Mouse (Mus musculus): Measurements from ENCODE around the gene Gm5108. TPM values are rescaled to one million over a fixed set of nuclear protein-coding genes. Genes with fewer than 3 reads are reported as not detected.
A peak's percentile ranks its signal among the peaks of the same experiment; 100 is the strongest.

The Gm5108 gene
- total RNA-seq, 1 experiment from 2014 or later: not detected

GRCm38 (mm10) chr5:68004419-68004818, 63.0 kb downstream of the Gm5108 start:
- no peak for ATAC-seq (replicated peaks in 1 of 2; ENCODE audit: insufficient read depth in 1 of 2, low FRiP score in 2 of 2, low TSS enrichment in 1 of 2, low read depth in 1 of 2, poor library complexity in 2 of 2, severe bottlenecking in 2 of 2)

GRCm38 (mm10) chr5:68007074-68007473, 65.6 kb downstream of the Gm5108 start:
- ATAC-seq (replicated peaks in 1 of 2; ENCODE audit: insufficient read depth in 1 of 2, low FRiP score in 2 of 2, low TSS enrichment in 1 of 2, low read depth in 1 of 2, poor library complexity in 2 of 2, severe bottlenecking in 2 of 2): no peak

DNA sequence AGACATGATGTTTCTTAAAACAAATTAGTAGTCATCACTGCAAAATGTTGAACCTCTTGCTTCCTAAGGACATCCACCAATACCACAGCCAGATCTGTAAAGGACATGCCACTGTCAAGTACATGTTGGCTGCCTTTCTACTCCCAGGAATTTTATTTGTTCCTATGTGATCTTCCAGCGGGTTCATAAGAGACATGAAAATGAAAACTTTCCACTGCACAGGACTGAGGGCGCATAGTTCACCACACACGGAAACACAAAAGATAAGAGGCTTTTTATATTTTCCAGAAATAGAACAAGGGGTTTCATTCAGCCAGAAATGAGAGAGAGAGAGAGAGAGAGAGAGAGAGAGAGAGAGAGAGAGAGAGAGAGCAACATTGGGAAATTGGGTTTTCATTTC, 70.1 kb downstream of the Gm5108 start:
- ATAC-seq (replicated peaks in 1 of 2; ENCODE audit: insufficient read depth in 1 of 2, low FRiP score in 2 of 2, low TSS enrichment in 1 of 2, low read depth in 1 of 2, poor library complexity in 2 of 2, severe bottlenecking in 2 of 2): no peak

GRCm38 (mm10) chr5:68012618-68013017, 71.1 kb downstream of the Gm5108 start:
- peak; percentile 89 to 93 for ATAC-seq (replicated peaks in 1 of 2; ENCODE audit: insufficient read depth in 1 of 2, low FRiP score in 2 of 2, low TSS enrichment in 1 of 2, low read depth in 1 of 2, poor library complexity in 2 of 2, severe bottlenecking in 2 of 2)

DNA sequence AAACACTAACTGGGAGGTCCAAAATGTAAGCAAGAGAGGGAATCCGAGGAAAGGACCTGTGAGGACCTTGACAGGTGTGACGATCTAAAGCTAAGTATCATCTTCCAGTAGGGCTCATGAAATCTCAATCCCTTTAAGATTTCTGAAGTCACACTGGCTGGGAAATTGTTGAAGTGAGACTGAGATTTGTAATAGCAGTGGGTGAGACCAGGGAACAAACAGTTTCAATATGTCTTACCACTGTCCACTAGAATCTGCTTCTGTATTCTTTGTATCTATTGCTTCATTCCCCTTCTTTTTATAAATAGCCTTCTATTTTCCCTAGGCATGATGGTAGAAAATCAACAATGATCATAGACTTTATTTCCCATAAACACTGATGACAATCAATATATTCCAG, 79.4 kb downstream of the Gm5108 start:
- no peak for ATAC-seq (replicated peaks in 1 of 2; ENCODE audit: insufficient read depth in 1 of 2, low FRiP score in 2 of 2, low TSS enrichment in 1 of 2, low read depth in 1 of 2, poor library complexity in 2 of 2, severe bottlenecking in 2 of 2)

Other genes with a start within 250 kb of the Gm5108 start
- 47.8 and 68.4 TPM in 2 replicates for gene Atp8a1, start 94.2 kb upstream of the Gm5108 start, total RNA-seq (2017)
- not detected in 2 replicates for gene Gm21905, start 4.8 kb downstream of the Gm5108 start, total RNA-seq (2017)
- gene Grxcr1, start 90.2 kb downstream of the Gm5108 start, total RNA-seq (2017): not detected in 2 replicates

All from hematopoietic stem cell, adult 5-6 weeks (primary cell).